Mouse (Mus musculus) erythroblast, embryonic 14.5 days (primary cell): ENCODE data around the gene Cemip.

ENCODE experiments used
- GATA1 ChIP-seq: IDR thresholded peaks from 2 replicates; pipeline ENCODE4 v1.6.1; 2012; ENCODE audit warnings: low read length, inconsistent platforms, mixed read lengths
- TAL1 ChIP-seq: IDR thresholded peaks from 3 replicates; pipeline ENCODE4 v1.6.1; 2012; ENCODE audit warnings: low read length, inconsistent platforms, mixed read lengths

DNA sequence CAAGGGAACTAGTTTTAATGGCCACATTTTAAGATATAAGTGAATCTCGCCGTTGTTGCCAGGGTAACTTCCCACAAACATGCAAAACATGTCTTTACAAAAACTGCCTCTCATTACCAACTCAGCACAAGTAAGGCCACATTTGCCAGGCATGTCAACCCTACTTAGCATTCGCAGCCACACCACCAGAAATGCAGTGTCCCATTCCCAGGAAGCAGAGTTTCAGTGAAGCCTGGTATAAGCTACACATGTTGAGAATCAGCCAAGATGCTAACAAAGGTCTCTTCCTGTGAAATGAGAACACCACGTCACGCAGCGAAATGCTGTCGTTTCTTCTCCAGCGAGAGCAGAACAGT is 26.7 kb upstream of the Cemip start:
- TF ChIP-seq TAL1 (no peak), GATA1 (no peak)
